23 mouse cellular contexts compared by ENCODE assay signal in genomic region chr2:38735740-38736139, GRCm38 (mm10). TPM values are rescaled to one million over a fixed set of nuclear protein-coding genes. Genes with fewer than 3 reads are reported as not detected.
DNase-seq lines count a peak whose midpoint lies in the region; ATAC-seq and TF ChIP-seq lines count a peak whose summit lies in the region.
"Had no signal": no experiment of that assay in that cellular context is flagged by ENCODE, and none has a peak within 500 bp of the region (broad histone marks: within the 10 kb centered on the region; RNA-seq: fewer than 3 reads in every experiment).

No protein-coding gene starts in this region.

- DNase-seq in heart, adult 11 months, result peak; percentile 80
- no peak for DNase-seq in heart, postnatal 4 days
- DNase-seq in kidney, postnatal 10 days, result no peak
- DNase-seq in kidney, postnatal 0 days (ENCODE audit: low spot score), result peak; percentile 57
- DNase-seq in kidney, postnatal 36 days, result no peak
- DNase-seq: adrenal gland, adult 8-10 months; adrenal gland, postnatal 14 days; B cell, adult 2 months; cerebellum, adult 11-12 months; cerebellum, adult 2 months; cerebellum, adult 9-10 months; cerebellum, postnatal 10 days; cerebellum, postnatal 25 days had no signal

- no peak overlapping the region for H3K4me3 ChIP-seq in kidney, embryonic 15.5 days (replicated peaks)
- H3K4me3 ChIP-seq in kidney, postnatal 0 days (replicated peaks; ENCODE audit: low read depth, low read length), result no peak overlapping the region
- H3K4me3 ChIP-seq: embryonic facial prominence, embryonic 10.5 days; embryonic facial prominence, embryonic 12.5 days; forebrain, embryonic 13.5 days; forebrain, embryonic 15.5 days had no signal

- H3K27ac ChIP-seq in kidney, embryonic 15.5 days, result no peak overlapping the region
- H3K27ac ChIP-seq in kidney, postnatal 0 days, result no peak overlapping the region
- H3K27ac ChIP-seq: embryonic facial prominence, embryonic 10.5 days; embryonic facial prominence, embryonic 12.5 days; forebrain, embryonic 13.5 days; forebrain, embryonic 15.5 days had no signal

- peaks cover 6% of the 10 kb centered on the region; the same call in 1 of the 2 replicates for H3K4me1 ChIP-seq in kidney, embryonic 15.5 days
- H3K4me1 ChIP-seq in kidney, postnatal 0 days (replicated peaks; ENCODE audit: insufficient read depth, low read length), result no peaks in the 10 kb centered on the region
- H3K4me1 ChIP-seq: embryonic facial prominence, embryonic 12.5 days; forebrain, embryonic 15.5 days had no signal

- H3K36me3 ChIP-seq in kidney, embryonic 15.5 days, result no peaks in the 10 kb centered on the region
- H3K36me3 ChIP-seq in kidney, postnatal 0 days (ENCODE audit: insufficient read depth, low read length), result no peaks in the 10 kb centered on the region
- H3K36me3 ChIP-seq: embryonic facial prominence, embryonic 12.5 days; forebrain, embryonic 15.5 days had no signal

- H3K9ac ChIP-seq in kidney, embryonic 15.5 days, result no peak overlapping the region
- H3K9ac ChIP-seq in kidney, postnatal 0 days (ENCODE audit: low read depth, low read length), result no peak overlapping the region
- H3K9ac ChIP-seq: embryonic facial prominence, embryonic 12.5 days; forebrain, embryonic 13.5 days; forebrain, embryonic 15.5 days had no signal

- no peaks in the 10 kb centered on the region for H3K9me3 ChIP-seq in kidney, embryonic 15.5 days (replicated peaks)
- no peaks in the 10 kb centered on the region for H3K9me3 ChIP-seq in kidney, postnatal 0 days (replicated peaks; ENCODE audit: low read length)
- H3K9me3 ChIP-seq: embryonic facial prominence, embryonic 10.5 days; embryonic facial prominence, embryonic 12.5 days; forebrain, embryonic 13.5 days; forebrain, embryonic 15.5 days; G1E had no signal

- no peak for TF ChIP-seq CTCF in kidney, postnatal 0 days (IDR thresholded peaks at IDR 0.05; ENCODE audit: low read depth)

- H3K27me3 ChIP-seq in kidney, embryonic 15.5 days, result no peaks in the 10 kb centered on the region
- no peaks in the 10 kb centered on the region for H3K27me3 ChIP-seq in kidney, postnatal 0 days (ENCODE audit: insufficient read depth, low read length)
- H3K27me3 ChIP-seq: CH12.LX; embryonic facial prominence, embryonic 12.5 days; forebrain, embryonic 13.5 days; forebrain, embryonic 15.5 days; Patski had no signal

- peak; percentile 54; the same call in 1 of the 2 replicates for ATAC-seq in kidney, embryonic 15.5 days (replicated peaks; ENCODE audit: low FRiP score)
- ATAC-seq in kidney, postnatal 0 days (replicated peaks; ENCODE audit: low FRiP score, low read depth), result no peak
- ATAC-seq: activated CD4-positive, CD25-positive, alpha-beta regulatory T cell, adult 4 months; CD4-positive, CD25-positive, alpha-beta regulatory T cell, adult 4 months; forebrain, embryonic 13.5 days; forebrain, embryonic 15.5 days; Patski had no signal

- H3K4me2 ChIP-seq in kidney, embryonic 15.5 days, result no peak overlapping the region
- H3K4me2 ChIP-seq in kidney, postnatal 0 days (ENCODE audit: low read length), result no peak overlapping the region
- H3K4me2 ChIP-seq: embryonic facial prominence, embryonic 12.5 days; forebrain, embryonic 13.5 days; forebrain, embryonic 15.5 days had no signal

RNA-seq across cellular contexts. Expression of gene Nr5a1, which starts 21.4 kb away (rescaled TPM):
- total RNA-seq in heart, postnatal 4 days (2021), result under 1 TPM; 0.10 to 0.14 TPM
- 1.3 and 3.4 TPM in 2 replicates for polyA plus RNA-seq in kidney, embryonic 15.5 days (2015; fragmentation: Nextera tagmentation; extraction: Ambion mirVana)
- polyA plus RNA-seq in kidney, postnatal 0 days (2015; fragmentation: Nextera tagmentation; extraction: Ambion mirVana), result 0.36 and 0.56 TPM in 2 replicates
- polyA plus RNA-seq: activated CD4-positive, CD25-positive, alpha-beta regulatory T cell, adult 4 months; CD4-positive, CD25-positive, alpha-beta regulatory T cell, adult 4 months; cerebellum, adult 2 months; Patski had no signal

Comparison
In these comparisons a context has a peak if more than half of its experiments do, and no peak if none do; other contexts are left out.
1. DNase-seq: peak in heart, adult 11 months (single experiment) and kidney, postnatal 0 days (single experiment); none in heart, postnatal 4 days (single experiment), kidney, postnatal 10 days (single experiment) and kidney, postnatal 36 days (0 of 2).